Mouse (Mus musculus): ENCODE results near the gene Wrap73. TPM values are rescaled to one million over a fixed set of nuclear protein-coding genes. Genes with fewer than 3 reads are reported as not detected.

Gene Wrap73
- polyA plus RNA-seq, 1 experiment from 2014 or later, result 46.6 TPM

DNA sequence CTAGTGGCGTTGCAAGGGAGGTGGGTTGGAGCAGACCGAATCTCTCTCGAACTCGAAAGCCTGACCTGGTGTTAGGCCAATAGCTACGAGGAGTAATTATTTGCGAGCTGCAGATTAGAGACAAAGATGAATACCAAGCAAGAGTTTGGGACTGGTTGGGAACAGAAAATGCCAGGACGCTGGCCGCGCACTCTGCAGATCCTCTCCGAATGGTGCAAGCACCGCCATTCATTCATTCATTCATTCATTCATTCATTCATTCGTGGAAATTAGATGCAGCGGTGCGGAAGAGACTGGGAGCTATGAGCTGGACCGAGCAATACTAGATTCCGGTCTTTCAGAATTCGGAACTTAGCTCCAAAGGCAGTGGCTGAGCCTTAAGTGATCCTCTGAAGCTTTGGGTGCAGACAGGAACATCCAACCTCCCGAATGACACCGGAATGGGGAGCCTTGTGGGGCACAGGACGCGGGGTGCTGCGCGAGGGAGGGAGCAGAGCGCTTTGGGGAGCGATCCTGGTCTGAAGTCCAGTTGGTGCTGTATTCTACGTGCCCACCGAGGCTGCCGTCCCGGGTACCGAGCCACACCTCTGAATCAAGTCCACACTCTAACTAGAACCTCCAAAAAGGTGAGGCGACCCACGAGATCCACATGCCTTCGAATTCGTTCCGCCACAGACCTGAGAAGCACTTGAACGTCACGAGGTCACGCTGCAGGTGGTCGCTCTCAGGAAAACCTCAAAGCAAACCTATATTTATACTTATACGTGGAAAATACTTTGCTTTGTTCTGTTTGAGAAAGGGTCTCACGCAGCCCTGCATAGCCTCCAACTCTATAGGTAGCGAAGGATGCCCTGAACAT lies 934 bp upstream of the Wrap73 start:
- 2% methylated on average over 42 of the region's 42 CpGs for WGBS
- H3K4me3 ChIP-seq, result 0 out of 2 replicates have a peak overlapping the region, but pooled peaks have one; percentile 44

DNA sequence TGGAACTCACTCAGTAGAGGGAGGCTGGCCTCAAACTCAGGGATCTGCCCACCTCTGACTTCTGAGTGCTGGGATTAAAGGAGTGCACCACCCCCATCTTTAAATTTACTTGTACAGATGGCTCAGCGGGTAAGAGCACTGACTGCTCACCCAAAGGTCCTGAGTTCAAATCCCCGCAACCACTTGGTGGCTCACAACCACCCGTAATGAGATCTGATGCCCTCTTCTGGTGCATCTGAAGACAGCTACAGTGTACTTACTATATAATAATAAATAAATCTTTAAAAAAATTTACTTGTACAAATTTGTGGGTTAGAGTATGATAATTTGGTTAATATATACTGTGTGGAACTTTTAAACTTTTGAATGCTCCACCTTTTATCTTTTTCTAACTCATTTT lies 2.5 kb downstream of the Wrap73 start:
- H3K9ac ChIP-seq, result no peak overlapping the region
- ATAC-seq (ENCODE audit: low FRiP score, low read depth), result no peak
- no peak overlapping the region for H3K27ac ChIP-seq
- no peak overlapping the region for H3K4me2 ChIP-seq (replicated peaks)
- H3K36me3 ChIP-seq, result peaks cover 14% of the 10 kb centered on the region
- H3K4me3 ChIP-seq, result no peak overlapping the region
- H3K27me3 ChIP-seq (replicated peaks), result peaks cover 21% of the 10 kb centered on the region
- H3K9me3 ChIP-seq, result no peaks in the 10 kb centered on the region
- WGBS, result 88% methylated on average over 3 of the region's 3 CpGs
- peaks cover 23% of the 10 kb centered on the region for H3K4me1 ChIP-seq

More for the DNA sequence above, 934 bp upstream of the Wrap73 start:
- H3K36me3 ChIP-seq, result no peaks in the 10 kb centered on the region
- no peak for ATAC-seq (ENCODE audit: low FRiP score, low read depth)
- H3K27me3 ChIP-seq (replicated peaks), result peaks cover 48% of the 10 kb centered on the region
- no peaks in the 10 kb centered on the region for H3K9me3 ChIP-seq
- peaks cover 29% of the 10 kb centered on the region for H3K4me1 ChIP-seq
- H3K4me2 ChIP-seq (replicated peaks), result peak overlapping the region; percentile 90
- no peak overlapping the region for H3K27ac ChIP-seq
- no peak overlapping the region for H3K9ac ChIP-seq

DNA sequence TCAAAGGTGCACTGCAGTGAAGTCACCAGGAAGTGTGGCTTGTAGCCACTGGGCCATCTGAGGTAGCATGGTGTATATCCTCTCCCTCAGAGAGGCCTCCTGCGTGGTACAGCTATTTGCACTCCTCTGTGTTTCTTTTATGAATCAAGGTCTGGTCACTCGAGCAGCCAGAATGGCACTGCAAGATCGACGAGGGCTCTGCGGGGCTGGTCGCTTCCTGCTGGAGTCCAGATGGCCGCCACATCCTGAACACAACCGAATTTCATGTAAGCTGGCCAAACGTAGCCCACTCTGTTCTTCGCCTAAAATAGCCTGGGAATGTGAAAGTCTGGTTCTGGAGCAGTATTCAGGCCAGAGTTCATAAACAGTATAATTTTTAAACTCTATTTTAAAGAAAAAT lies 4.2 kb downstream of the Wrap73 start:
- H3K4me3 ChIP-seq, result no peak overlapping the region
- ATAC-seq (ENCODE audit: low FRiP score, low read depth), result no peak
- H3K4me1 ChIP-seq, result peaks cover 14% of the 10 kb centered on the region
- H3K4me2 ChIP-seq (replicated peaks), result no peak overlapping the region
- no peak overlapping the region for H3K9ac ChIP-seq
- no peaks in the 10 kb centered on the region for H3K9me3 ChIP-seq
- H3K27ac ChIP-seq, result no peak overlapping the region
- peaks cover 30% of the 10 kb centered on the region for H3K36me3 ChIP-seq
- 83% methylated on average over 10 of the region's 10 CpGs for WGBS
- H3K27me3 ChIP-seq (replicated peaks), result peaks cover 5% of the 10 kb centered on the region

DNA sequence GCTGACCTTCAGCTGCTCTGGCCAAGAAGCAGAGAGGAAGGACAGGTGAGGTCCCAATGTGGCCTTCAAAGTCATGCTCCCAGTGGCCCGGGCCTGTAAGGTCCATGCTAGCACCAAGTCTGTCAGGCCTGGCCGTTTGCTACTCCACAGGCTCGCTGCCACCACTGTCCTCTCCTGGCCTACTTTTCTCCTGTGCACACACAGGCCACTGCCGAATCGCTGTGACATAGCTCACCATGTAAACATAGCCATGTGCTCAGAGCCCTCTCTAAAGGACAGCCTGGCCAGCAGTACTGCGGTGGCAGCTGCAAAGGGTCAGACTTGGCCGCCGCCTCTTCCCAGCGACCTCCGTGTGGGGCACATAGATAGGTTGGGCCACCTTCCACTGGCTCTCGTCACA lies 11.9 kb downstream of the Wrap73 start:
- peaks cover 4% of the 10 kb centered on the region for H3K4me1 ChIP-seq
- H3K27me3 ChIP-seq (replicated peaks), result no peaks in the 10 kb centered on the region
- H3K9ac ChIP-seq, result no peak overlapping the region
- ATAC-seq (ENCODE audit: low FRiP score, low read depth), result no peak
- WGBS, result 79% methylated on average over 11 of the region's 11 CpGs
- no peak overlapping the region for H3K4me2 ChIP-seq (replicated peaks)
- no peak overlapping the region for H3K4me3 ChIP-seq
- no peak overlapping the region for H3K27ac ChIP-seq
- peaks cover 90% of the 10 kb centered on the region for H3K36me3 ChIP-seq
- H3K9me3 ChIP-seq, result no peaks in the 10 kb centered on the region

DNA sequence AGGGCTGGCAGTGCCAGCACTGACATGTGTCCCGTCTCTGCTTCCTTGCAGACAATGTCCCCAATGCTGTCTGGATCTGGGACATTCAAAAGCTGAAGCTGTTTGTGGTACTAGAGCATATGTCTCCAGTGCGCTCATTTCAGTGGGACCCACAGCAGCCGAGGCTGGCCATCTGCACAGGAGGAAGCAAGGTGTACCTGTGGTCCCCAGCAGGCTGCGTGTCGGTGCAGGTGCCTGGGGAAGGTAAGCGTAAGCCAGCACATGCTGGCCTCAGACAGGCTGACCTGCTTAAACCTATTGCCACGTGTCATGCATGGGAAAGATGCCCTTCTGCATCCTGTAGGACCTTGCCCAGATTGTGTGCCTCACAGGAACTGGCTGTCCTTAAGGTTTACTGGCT lies 13.9 kb downstream of the Wrap73 start:
- 84% methylated on average over 7 of the region's 7 CpGs for WGBS
- Histone ChIP-seq H3K4me1 (peaks cover 17% of the 10 kb centered on the region), H3K4me2 (replicated peaks) (no peak overlapping the region), H3K27me3 (replicated peaks) (no peaks in the 10 kb centered on the region), H3K27ac (no peak overlapping the region), H3K9me3 (no peaks in the 10 kb centered on the region), H3K9ac (no peak overlapping the region), H3K36me3 (peaks cover 72% of the 10 kb centered on the region), H3K4me3 (no peak overlapping the region)
- ATAC-seq (ENCODE audit: low FRiP score, low read depth), result no peak

- peaks cover 23% of the 10 kb centered on the region for H3K4me1 ChIP-seq
- no peak overlapping the region for H3K27ac ChIP-seq
- H3K27me3 ChIP-seq (replicated peaks), result no peaks in the 10 kb centered on the region
- peaks cover 53% of the 10 kb centered on the region for H3K36me3 ChIP-seq
- H3K4me3 ChIP-seq, result no peak overlapping the region
- no peaks in the 10 kb centered on the region for H3K9me3 ChIP-seq
- WGBS, result 92% methylated on average over 14 of the region's 14 CpGs
- no peak overlapping the region for H3K4me2 ChIP-seq (replicated peaks)
- H3K9ac ChIP-seq, result no peak overlapping the region
- no peak for ATAC-seq (ENCODE audit: low FRiP score, low read depth)
Measured at GRCm38 (mm10) chr4:154157970-154158662, 15.9 kb downstream of the Wrap73 start.

GRCm38 (mm10) chr4:154159002-154159401 lies 16.8 kb downstream of the Wrap73 start:
- Histone ChIP-seq H3K36me3 (peaks cover 47% of the 10 kb centered on the region), H3K27me3 (replicated peaks) (no peaks in the 10 kb centered on the region), H3K9ac (no peak overlapping the region), H3K4me1 (peaks cover 23% of the 10 kb centered on the region), H3K4me2 (replicated peaks) (peak overlapping the region; percentile 91), H3K27ac (no peak overlapping the region), H3K4me3 (no peak overlapping the region), H3K9me3 (no peaks in the 10 kb centered on the region)
- peak; percentile 18; the same call in 1 of the 2 replicates for ATAC-seq (ENCODE audit: low FRiP score, low read depth)
- 13% methylated on average over 6 of the region's 6 CpGs for WGBS

GRCm38 (mm10) chr4:154159961-154160537 lies 17.9 kb downstream of the Wrap73 start:
- peak overlapping the region; percentile 91 for H3K4me2 ChIP-seq (replicated peaks)
- no peaks in the 10 kb centered on the region for H3K9me3 ChIP-seq
- H3K4me3 ChIP-seq, result peak overlapping the region; percentile 89
- peak overlapping the region; percentile 50; the same call in 1 of the 2 replicates for H3K27ac ChIP-seq
- H3K4me1 ChIP-seq, result peaks cover 23% of the 10 kb centered on the region
- ATAC-seq (ENCODE audit: low FRiP score, low read depth), result peak; percentile 67
- WGBS, result 3% methylated on average over 38 of the region's 47 CpGs
- peaks cover 38% of the 10 kb centered on the region for H3K36me3 ChIP-seq
- H3K27me3 ChIP-seq (replicated peaks), result no peaks in the 10 kb centered on the region
- H3K9ac ChIP-seq, result peak overlapping the region; percentile 76

DNA sequence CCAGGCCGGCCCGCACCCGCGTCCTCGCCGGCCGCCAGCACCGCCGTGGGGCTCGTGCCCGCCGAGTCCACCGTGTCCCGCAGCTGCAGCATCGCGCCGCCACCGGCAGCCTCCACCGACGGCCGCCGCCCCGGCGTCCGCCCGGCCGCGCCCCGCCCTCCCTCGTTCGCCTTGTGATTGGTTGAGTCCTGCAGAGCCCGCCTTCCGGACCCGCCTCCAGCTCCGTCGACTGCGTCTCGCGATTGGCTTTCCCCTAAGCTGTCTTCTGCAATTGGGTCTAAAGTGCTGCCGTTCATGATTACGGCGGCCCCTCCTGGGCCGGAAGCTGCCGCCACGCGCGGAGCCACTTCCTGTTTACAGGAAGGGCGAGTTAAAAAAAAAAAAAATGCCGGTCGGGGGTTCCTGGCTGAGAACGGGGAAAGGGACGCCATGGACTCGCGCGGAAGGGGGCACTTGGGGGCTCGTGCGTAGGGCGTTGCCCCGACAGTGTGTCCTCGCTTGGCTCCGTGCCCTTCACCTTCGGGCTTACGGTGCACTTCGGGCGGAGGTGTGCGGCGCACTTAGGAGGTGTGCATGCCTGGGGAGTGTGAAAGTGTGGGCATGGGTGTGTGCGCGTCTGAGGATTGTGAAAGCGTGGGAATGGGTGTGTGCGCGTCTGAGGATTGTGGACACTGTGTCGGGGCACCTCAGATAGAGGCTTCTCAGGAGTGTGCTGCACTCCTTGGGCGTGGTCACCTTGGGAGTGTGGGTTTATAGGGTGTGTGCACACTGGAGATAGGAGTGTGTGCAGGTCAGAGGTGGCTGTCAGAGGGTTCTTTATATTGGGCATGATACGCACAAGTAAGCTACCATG lies 18.6 kb downstream of the Wrap73 start, which contains the start of gene Tprgl:
TSS of gene Tprgl (minus strand) at position 129 of the 853 bp plus-strand sequence.
- peak; percentile 96 for ATAC-seq (ENCODE audit: low FRiP score, low read depth)

DNA sequence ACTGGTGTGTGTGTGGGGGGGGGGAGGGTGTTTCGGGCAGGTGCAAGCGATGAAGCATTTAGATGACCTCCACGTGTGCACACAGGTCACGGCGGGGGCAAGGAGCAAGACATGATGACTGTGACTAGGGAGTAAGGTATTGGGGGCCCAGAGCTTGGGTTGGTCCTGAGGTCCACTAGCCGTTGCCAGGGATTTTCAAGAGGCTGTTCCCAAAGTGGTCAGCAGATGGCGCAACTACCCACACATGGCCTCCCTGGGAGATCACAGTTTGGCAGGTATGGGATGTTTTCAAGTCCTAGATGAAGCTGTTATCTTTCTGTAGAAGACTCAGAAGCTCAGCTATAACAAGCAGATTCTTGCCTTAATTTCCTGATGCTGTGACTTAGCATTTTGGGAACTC lies 21.1 kb downstream of the Wrap73 start:
- Histone ChIP-seq H3K4me3 (no peak overlapping the region), H3K27me3 (replicated peaks) (peaks cover under 1% of the 10 kb centered on the region; the same call in 1 of the 2 replicates), H3K4me2 (replicated peaks) (no peak overlapping the region), H3K9me3 (no peaks in the 10 kb centered on the region), H3K9ac (no peak overlapping the region), H3K36me3 (peaks cover 6% of the 10 kb centered on the region), H3K27ac (no peak overlapping the region), H3K4me1 (peaks cover 23% of the 10 kb centered on the region)
- WGBS, result 12% methylated on average over 7 of the region's 7 CpGs
- no peak for ATAC-seq (ENCODE audit: low FRiP score, low read depth)

More for the DNA sequence above, 18.6 kb downstream of the Wrap73 start, which contains the start of gene Tprgl:
- peak within 1 kb of the TSS; percentile 50; the same call in 1 of the 2 replicates for H3K27ac ChIP-seq
- H3K9me3 ChIP-seq, result no peaks in the 10 kb centered on the region
- H3K27me3 ChIP-seq (replicated peaks), result no peaks in the 10 kb centered on the region
- H3K4me2 ChIP-seq (replicated peaks), result peak within 1 kb of the TSS; percentile 91
- WGBS, result under 1% methylated on average over 75 of the region's 75 CpGs
- peak within 1 kb of the TSS; percentile 76 for H3K9ac ChIP-seq
- H3K4me1 ChIP-seq, result peaks cover 23% of the 10 kb centered on the region
- H3K36me3 ChIP-seq, result peaks cover 31% of the 10 kb centered on the region
- H3K4me3 ChIP-seq, result peak within 1 kb of the TSS; percentile 89

GRCm38 (mm10) chr4:154167053-154167452 lies 24.9 kb downstream of the Wrap73 start:
- H3K9me3 ChIP-seq, result no peaks in the 10 kb centered on the region
- WGBS, result 33% methylated on average over 5 of the region's 5 CpGs

More at GRCm38 (mm10) chr4:154167053-154167452, 24.9 kb downstream of the Wrap73 start:
- Histone ChIP-seq H3K36me3 (no peaks in the 10 kb centered on the region), H3K27ac (no peak overlapping the region), H3K4me3 (no peak overlapping the region), H3K4me2 (replicated peaks) (no peak overlapping the region), H3K27me3 (replicated peaks) (peaks cover 35% of the 10 kb centered on the region), H3K9ac (no peak overlapping the region), H3K4me1 (peaks cover 22% of the 10 kb centered on the region)
- ATAC-seq (ENCODE audit: low FRiP score, low read depth), result no peak
